Mouse (Mus musculus) monocyte, adult 59 days (primary cell): Measurements from ENCODE around the gene Lurap1. TPM values are rescaled to one million over a fixed set of nuclear protein-coding genes. Genes with fewer than 3 reads are reported as not detected.

Experiments
- total RNA-seq, 2 experiments: library from RNA; stranded (reverse); gene quantifications; one replicate each; pipeline ENCODE4 v1.2.4; 2023

Gene Lurap1
- total RNA-seq = under 1 TPM; 0.09 to 0.16 TPM

GRCm38 (mm10) chr4:116151238-116151637 lies at the start of gene Lurap1:
Gene Lurap1, minus strand, starts transcription at chr4:116151338.

GRCm38 (mm10) chr4:116173072-116173471 lies 21.9 kb upstream of the Lurap1 start, which contains the start of the genes 1700042G07Rik and Gm49337:
Gene 1700042G07Rik, plus strand, starts transcription at chr4:116173372.
Gene Gm49337, plus strand, starts transcription at chr4:116173384.

GRCm38 (mm10) chr4:116167404-116167803 lies 16.3 kb upstream of the Lurap1 start, which contains the start of gene Tspan1:
Gene Tspan1, minus strand, starts transcription at chr4:116167601.

GRCm38 (mm10) chr4:116123602-116124519 lies 27.3 kb downstream of the Lurap1 start, which contains the start of the genes Rad54l and Pomgnt1:
Gene Rad54l, minus strand, starts transcription at chr4:116123690.
Gene Pomgnt1, plus strand, starts transcription at chr4:116123840.

Other genes with a start within 250 kb of the Lurap1 start
- gene Dmbx1, start 211.4 kb downstream of the Lurap1 start, total RNA-seq = not detected
- gene Faah, start 133.4 kb downstream of the Lurap1 start, total RNA-seq = 1 to 10 TPM; 1.2 to 2.1 TPM
- gene Nsun4, start 97.5 kb downstream of the Lurap1 start, total RNA-seq = 10 to 100 TPM; 21.4 to 23.2 TPM
- gene Uqcrh, start 76.3 kb downstream of the Lurap1 start, total RNA-seq = 100 to 1,000 TPM; 261 to 279 TPM
- 10 to 100 TPM; 28.3 to 35.8 TPM for gene Lrrc41, start 76.1 kb downstream of the Lurap1 start, total RNA-seq
- 1 to 10 TPM in 1 of 2 experiments, under 1 TPM in 1; 0.84 to 1.1 TPM for gene Rad54l, start 27.6 kb downstream of the Lurap1 start, total RNA-seq
- gene Pomgnt1, start 27.5 kb downstream of the Lurap1 start, total RNA-seq = 10 to 100 TPM; 17.7 to 19.9 TPM
- gene Tspan1, start 16.3 kb upstream of the Lurap1 start, total RNA-seq = not detected
- gene 1700042G07Rik, start 22.0 kb upstream of the Lurap1 start, total RNA-seq = not detected
- not detected for gene Gm49337, start 22.0 kb upstream of the Lurap1 start, total RNA-seq
- 1 to 10 TPM in 1 of 2 experiments, under 1 TPM in 1; 0.76 to 1.5 TPM for gene Pik3r3, start 70.3 kb upstream of the Lurap1 start, total RNA-seq